Mouse (Mus musculus): ENCODE measurements around the gene Hist1h3e. TPM values are rescaled to one million over a fixed set of nuclear protein-coding genes. Genes with fewer than 3 reads are reported as not detected.
A peak's percentile ranks its signal among the peaks of the same experiment; 100 is the strongest.
"Not testable (repeated sequence)": the region's sequence is repeated elsewhere in the genome, so short reads cannot be mapped to it uniquely, and the experiment has no call there.

Hist1h3e gene
- polyA plus RNA-seq, 1 experiment = not detected

DNA sequence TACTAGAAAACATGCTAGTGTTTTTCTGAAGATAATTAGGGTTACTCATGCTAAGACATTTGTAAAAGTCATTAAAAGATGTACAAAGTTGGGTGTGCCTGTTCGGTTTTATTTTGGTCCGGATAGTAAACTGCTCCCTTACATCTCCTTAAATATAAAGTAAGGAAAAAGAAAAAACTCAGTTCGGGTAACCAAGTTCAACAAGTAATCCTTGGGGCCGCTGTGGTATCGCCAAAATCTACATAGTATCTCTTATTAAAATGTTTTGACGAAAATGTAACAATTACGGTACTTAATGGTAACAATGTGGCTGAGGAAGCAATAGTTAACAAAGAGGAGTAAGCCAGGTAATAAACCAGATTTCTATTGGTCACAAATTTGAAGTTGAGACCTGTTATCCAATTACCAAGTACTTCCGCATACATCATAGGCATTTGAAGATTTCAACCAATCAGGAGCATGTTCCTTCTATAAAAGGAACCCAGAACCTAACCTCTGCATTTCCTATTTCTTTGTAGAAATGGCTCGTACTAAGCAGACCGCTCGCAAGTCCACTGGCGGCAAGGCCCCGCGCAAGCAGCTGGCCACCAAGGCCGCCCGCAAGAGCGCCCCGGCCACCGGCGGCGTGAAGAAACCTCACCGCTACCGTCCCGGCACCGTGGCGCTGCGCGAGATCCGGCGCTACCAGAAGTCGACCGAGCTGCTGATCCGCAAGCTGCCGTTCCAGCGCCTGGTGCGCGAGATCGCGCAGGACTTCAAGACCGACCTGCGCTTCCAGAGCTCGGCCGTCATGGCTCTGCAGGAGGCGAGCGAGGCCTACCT is 18.0 kb downstream of the Hist1h3e start, which contains the start of gene Hist1h3f:
Gene Hist1h3f (plus strand): TSS at position 88 of the 822 bp plus-strand sequence.
- Histone ChIP-seq H3K27ac (ENCODE audit: insufficient read depth, low read depth, low read length) (peak within 1 kb of the TSS; percentile 75; the same call in 1 of the 2 replicates), H3K4me1 (ENCODE audit: control insufficient read depth, insufficient read depth, low read length) (no peaks in the 10 kb centered on the region), H3K4me3 (ENCODE audit: insufficient read depth, low read depth, low read length) (peak within 1 kb of the TSS; percentile 70)
- under 1% methylated on average over 33 of the region's 45 CpGs for WGBS
- no peak for TF ChIP-seq CTCF (IDR thresholded peaks at IDR 0.05; ENCODE audit: insufficient read depth, low read depth, low read length)
- peak; percentile 81 for TF ChIP-seq POLR2A (IDR thresholded peaks at IDR 0.05; ENCODE audit: insufficient read depth, low read depth, low read length)

DNA sequence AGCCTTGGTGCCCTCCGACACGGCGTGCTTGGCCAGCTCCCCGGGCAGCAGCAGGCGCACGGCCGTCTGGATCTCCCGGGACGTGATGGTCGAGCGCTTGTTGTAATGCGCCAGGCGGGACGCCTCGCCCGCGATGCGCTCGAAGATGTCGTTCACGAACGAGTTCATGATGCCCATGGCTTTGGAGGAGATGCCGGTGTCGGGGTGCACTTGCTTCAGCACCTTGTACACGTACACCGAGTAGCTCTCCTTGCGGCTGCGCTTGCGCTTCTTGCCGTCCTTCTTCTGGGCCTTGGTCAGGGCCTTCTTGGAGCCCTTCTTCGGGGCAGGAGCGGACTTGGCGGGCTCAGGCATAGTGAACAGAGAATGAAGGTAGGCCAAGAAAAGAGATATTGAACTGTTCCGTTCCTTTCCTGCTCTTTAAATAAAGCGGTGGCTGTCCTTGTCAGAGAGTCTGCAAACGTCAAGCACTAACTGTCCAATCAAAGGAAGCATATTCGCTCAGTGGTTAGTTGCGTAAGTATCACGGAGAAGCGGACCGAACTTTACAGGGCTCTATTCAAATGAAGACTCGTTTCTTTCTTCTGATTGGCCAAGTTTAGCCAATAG is 19.1 kb downstream of the Hist1h3e start, which contains the start of gene Hist1h2bh:
Gene Hist1h2bh (minus strand): TSS at position 394 of the 609 bp plus-strand sequence.
- under 1% methylated on average over 42 of the region's 42 CpGs for WGBS
- H3K27ac ChIP-seq (ENCODE audit: insufficient read depth, low read depth, low read length) = 0 out of 2 replicates have a peak within 1 kb of the TSS, but pooled peaks have one; percentile 40
- H3K4me3 ChIP-seq (ENCODE audit: insufficient read depth, low read depth, low read length) = peak within 1 kb of the TSS; percentile 62
- H3K4me1 ChIP-seq (ENCODE audit: control insufficient read depth, insufficient read depth, low read length) = not testable (repeated sequence)

GRCm38 (mm10) chr13:23542225-23542980 is 19.8 kb downstream of the Hist1h3e start:
- H3K27ac ChIP-seq (ENCODE audit: insufficient read depth, low read depth, low read length) = 0 out of 2 replicates have a peak overlapping the region, but pooled peaks have one; percentile 40
- H3K4me1 ChIP-seq (ENCODE audit: control insufficient read depth, insufficient read depth, low read length) = not testable (repeated sequence)
- H3K4me3 ChIP-seq (ENCODE audit: insufficient read depth, low read depth, low read length) = peak overlapping the region; percentile 62
- WGBS = 8% methylated on average over 3 of the region's 3 CpGs

DNA sequence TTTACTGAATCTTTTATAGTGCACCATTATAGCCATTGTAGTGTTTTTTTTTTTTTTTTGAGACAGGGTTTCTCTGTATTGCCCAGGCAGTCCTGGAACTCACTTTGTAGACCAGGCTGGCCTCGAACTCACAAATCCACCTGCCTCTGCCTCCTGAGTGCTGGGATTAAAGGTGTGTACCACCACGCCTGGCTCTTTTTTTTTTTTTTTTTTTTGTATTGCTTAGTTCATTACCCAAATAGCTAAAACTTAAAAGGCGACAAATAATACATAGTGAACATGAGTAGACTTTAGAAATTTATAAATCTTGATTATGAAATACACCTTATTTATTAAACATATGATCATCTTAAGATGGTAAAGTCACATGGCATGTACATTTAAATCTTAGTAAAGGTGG is 20.7 kb downstream of the Hist1h3e start:
- H3K27ac ChIP-seq (ENCODE audit: insufficient read depth, low read depth, low read length) = no peak overlapping the region
- TF ChIP-seq POLR2A (IDR thresholded peaks at IDR 0.05; ENCODE audit: insufficient read depth, low read depth, low read length) = no peak
- TF ChIP-seq CTCF (IDR thresholded peaks at IDR 0.05; ENCODE audit: insufficient read depth, low read depth, low read length) = no peak
- no peak overlapping the region for H3K4me3 ChIP-seq (ENCODE audit: insufficient read depth, low read depth, low read length)
- no peaks in the 10 kb centered on the region for H3K4me1 ChIP-seq (ENCODE audit: control insufficient read depth, insufficient read depth, low read length)
- WGBS = 83% methylated on average over 3 of the region's 3 CpGs

DNA sequence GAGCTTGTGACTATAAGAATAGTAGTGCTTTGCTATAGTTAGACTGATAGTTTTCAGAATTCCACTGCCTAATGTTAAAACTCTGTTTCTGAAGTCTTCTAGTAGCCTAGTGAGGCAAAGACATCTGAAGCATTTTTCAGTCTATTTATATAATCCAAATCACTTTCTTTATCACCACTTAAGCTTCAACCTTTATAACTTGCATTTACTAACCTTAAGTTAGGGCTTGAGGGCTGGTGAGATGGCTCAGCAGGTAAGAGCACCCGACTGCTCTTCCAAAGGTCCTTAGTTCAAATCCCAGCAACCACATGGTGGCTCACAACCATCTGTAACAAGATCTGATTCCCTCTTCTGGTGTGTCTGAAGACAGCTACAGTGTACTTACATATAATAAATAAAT is 22.3 kb downstream of the Hist1h3e start:
- 64% methylated on average over 1 of the region's 1 CpGs for WGBS
- H3K4me3 ChIP-seq (ENCODE audit: insufficient read depth, low read depth, low read length); H3K4me1 ChIP-seq (ENCODE audit: control insufficient read depth, insufficient read depth, low read length); H3K27ac ChIP-seq (ENCODE audit: insufficient read depth, low read depth, low read length): not testable (repeated sequence)

DNA sequence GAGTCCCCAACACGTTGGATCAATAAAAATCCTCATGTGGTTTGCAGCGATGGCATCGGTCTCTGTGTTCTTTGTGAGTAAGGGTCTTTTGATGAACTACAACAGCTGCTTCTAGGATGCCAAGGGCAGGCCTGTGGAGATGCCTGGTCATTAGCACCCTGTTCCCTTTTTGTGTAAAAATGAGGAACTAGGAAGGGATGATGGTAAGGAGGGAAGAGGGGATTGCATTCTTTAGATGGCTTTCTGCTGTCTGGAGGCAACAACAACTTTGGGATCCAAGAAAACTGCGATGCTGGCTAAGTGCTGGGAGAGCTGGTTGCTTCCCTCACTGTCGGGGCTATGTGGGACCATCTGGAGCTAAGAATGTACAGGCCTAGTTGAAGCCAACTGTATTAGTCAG is 23.9 kb downstream of the Hist1h3e start:
- WGBS = 69% methylated on average over 5 of the region's 5 CpGs
- Histone ChIP-seq H3K27ac (ENCODE audit: insufficient read depth, low read depth, low read length) (no peak overlapping the region), H3K4me1 (ENCODE audit: control insufficient read depth, insufficient read depth, low read length) (peaks cover 9% of the 10 kb centered on the region; the same call in 1 of the 2 replicates), H3K4me3 (ENCODE audit: insufficient read depth, low read depth, low read length) (no peak overlapping the region)
- no peak for TF ChIP-seq CTCF (IDR thresholded peaks at IDR 0.05; ENCODE audit: insufficient read depth, low read depth, low read length)
- no peak for TF ChIP-seq POLR2A (IDR thresholded peaks at IDR 0.05; ENCODE audit: insufficient read depth, low read depth, low read length)

- 77% methylated on average over 3 of the region's 3 CpGs for WGBS
- no peak overlapping the region for H3K27ac ChIP-seq (ENCODE audit: insufficient read depth, low read depth, low read length)
- TF ChIP-seq CTCF (IDR thresholded peaks at IDR 0.05; ENCODE audit: insufficient read depth, low read depth, low read length) (no peak), POLR2A (IDR thresholded peaks at IDR 0.05; ENCODE audit: insufficient read depth, low read depth, low read length) (no peak)
- no peak overlapping the region for H3K4me3 ChIP-seq (ENCODE audit: insufficient read depth, low read depth, low read length)
- peaks cover 12% of the 10 kb centered on the region for H3K4me1 ChIP-seq (ENCODE audit: control insufficient read depth, insufficient read depth, low read length)
Measured at GRCm38 (mm10) chr13:23537006-23537710, 25.0 kb downstream of the Hist1h3e start.

DNA sequence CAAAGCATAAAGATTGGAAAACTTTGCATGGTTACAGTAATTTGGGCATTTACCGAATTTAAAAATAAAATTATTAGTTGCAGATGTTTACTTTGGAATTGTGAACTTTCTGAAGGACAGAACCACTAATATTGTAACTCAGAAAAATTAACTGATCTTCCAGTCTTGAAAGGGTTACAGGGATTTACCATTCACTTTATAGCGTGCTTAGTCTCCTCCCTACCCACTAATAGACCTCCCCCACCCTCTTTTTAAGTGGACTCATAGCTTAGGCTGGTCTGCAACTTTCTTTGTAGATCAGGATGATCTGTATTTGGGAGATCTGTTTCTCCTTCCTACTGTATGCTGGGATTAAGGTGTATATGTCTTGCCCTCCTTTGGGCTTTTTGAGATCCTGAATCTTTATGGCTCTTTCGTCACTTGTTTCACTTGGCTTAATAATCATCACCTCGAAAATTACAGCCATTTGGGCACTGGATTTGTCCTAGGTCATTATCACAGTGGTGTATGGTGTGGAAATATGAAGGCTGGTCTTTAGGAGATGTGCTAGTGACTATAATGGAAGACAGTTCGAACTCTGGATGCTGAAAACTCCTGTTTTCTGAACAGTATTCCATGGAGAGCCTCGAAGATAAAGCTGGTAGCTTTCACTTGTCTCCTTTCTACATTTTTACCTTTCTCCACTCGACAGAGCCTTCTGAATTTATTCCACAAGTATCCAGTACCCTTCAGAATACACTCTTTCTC is 25.9 kb downstream of the Hist1h3e start:
- WGBS = 14% methylated on average over 7 of the region's 7 CpGs
- TF ChIP-seq CTCF (IDR thresholded peaks at IDR 0.05; ENCODE audit: insufficient read depth, low read depth, low read length) (no peak), POLR2A (IDR thresholded peaks at IDR 0.05; ENCODE audit: insufficient read depth, low read depth, low read length) (no peak)
- Histone ChIP-seq H3K4me3 (ENCODE audit: insufficient read depth, low read depth, low read length) (no peak overlapping the region), H3K4me1 (ENCODE audit: control insufficient read depth, insufficient read depth, low read length) (peaks cover 12% of the 10 kb centered on the region), H3K27ac (ENCODE audit: insufficient read depth, low read depth, low read length) (no peak overlapping the region)

- H3K27ac ChIP-seq (ENCODE audit: insufficient read depth, low read depth, low read length) = not testable (repeated sequence)
- Histone ChIP-seq H3K4me1 (ENCODE audit: control insufficient read depth, insufficient read depth, low read length) (peaks cover 12% of the 10 kb centered on the region), H3K4me3 (ENCODE audit: insufficient read depth, low read depth, low read length) (peak within 1 kb of the TSS; percentile 64)
- WGBS = under 1% methylated on average over 54 of the region's 62 CpGs
Measured at GRCm38 (mm10) chr13:23535137-23536075, 26.8 kb downstream of the Hist1h3e start, which contains the start of gene Hist1h3g. Gene Hist1h3g (plus strand): TSS chr13:23535422.
